Mouse (Mus musculus) adrenal gland, adult 2 months (tissue): ENCODE data around the gene Ampd3. TPM values are rescaled to one million over a fixed set of nuclear protein-coding genes. Genes with fewer than 3 reads are reported as not detected.

Experiments used
- DNase-seq: peaks from one replicate; pipeline ENCODE4 v3.0.0; 2021
- long read RNA-seq: library from polyadenylated mRNA; stranded (forward); transcript quantifications from one replicate; pipeline ENCODE4 v2.0.0, GENCODE M21; 2021
- polyA plus RNA-seq: library from polyadenylated mRNA; depleted of rRNA; stranded (reverse); fragments of >200 nt; gene quantifications from 2 replicates; pipeline ENCODE4 v1.2.3, GENCODE M21; 2012; rRNA removed
- total RNA-seq, 2 experiments: library from RNA; stranded (reverse); gene quantifications; 2 replicates each; pipeline ENCODE4 v1.2.3; 2021

Gene Ampd3
- total RNA-seq (10 to 100 TPM; 15.4 to 26.2 TPM), polyA plus RNA-seq (15.6 and 16.1 TPM in 2 replicates)
- long read RNA-seq, full-length matches to known transcripts, result 6 of 13 reads
- long read RNA-seq, partial matches to known transcripts, result 2 of 13 reads
- long read RNA-seq, other reads (novel, unspliced or antisense), result 5 of 13 reads

DNA sequence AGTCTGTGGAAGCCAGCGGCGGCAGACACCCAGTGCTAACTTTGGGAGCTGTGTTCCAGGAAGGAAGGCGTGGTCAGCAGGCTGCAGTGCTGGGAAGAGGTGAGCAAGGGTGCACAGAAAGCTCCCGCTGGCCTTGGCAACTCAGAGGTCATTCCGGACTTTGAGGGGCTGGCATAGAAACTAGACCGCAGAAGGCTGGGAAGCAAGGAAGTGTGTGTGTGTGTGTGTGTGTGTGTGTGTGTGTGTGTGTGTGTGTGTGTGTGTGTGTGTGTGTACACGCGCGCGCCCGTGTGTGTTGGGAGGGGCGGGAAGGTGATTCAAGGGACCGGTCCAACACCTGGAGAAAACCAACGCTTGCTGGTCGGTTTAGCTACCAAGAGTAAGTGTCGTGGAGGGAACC is at the start of gene Ampd3:
Ampd3 (plus strand) TSS at position 206 of the 400 bp plus-strand sequence.
- DNase-seq, result peak; percentile 23

DNA sequence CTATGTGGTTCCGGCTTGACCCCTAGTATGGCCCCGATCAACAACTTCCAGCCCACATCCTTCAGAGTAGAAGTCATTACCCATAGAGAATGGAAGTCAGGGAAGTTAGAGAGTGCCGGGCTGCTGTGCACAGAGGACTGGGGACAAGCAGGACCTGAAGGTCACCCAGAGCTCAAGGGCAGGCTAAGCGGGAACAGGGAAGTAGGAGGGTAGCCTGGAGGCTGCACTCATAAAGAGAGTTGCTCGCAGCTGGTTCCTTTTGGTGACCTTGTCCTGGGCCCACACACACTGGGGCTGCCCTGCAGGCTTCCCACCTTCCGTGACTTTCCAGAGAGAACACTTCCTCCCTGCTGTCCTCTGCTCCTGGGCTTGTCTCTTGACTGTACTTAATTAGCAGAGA is 49.5 kb upstream of the Ampd3 start:
- DNase-seq, result peak; percentile 48

DNA sequence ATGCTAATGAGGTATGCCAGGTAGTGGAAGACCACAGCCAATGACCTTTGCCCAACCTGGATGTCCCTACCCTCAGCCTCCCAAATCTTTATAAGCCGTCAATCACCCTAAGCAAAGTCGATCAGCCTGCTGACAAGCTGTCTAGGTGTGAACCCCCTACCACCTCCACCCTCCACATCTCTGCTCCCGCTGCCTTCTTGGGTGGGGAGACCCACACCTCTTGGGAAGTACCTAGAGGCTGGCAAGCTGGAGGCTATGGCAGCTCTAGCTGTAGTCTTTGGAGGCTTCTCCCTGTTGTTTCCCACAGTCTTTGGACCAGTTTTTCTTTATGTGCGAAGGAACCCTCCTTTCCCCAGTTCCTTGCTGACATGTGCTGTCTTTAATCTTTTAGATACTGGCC is 48.1 kb upstream of the Ampd3 start:
- no peak for DNase-seq

DNA sequence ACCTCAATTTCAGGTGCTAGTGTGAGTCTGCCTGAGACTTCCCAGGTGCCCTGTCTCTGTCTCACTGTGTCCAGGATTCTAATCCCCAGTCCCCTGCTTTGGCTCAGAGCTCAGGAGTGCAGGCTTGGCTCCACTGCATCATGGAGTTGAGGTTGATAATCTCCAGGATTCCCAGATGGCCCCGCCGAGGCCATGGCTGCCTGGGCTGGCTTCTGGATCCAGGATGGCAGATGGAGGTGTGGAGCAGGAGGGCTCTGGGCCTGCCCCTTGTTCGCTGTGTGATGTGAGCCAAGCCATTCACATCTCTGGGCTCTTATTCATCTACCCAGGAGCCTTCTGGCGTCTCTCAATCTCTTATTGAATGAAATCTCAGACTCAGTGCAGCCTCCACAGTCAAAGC is 45.8 kb upstream of the Ampd3 start:
- no peak for DNase-seq

DNA sequence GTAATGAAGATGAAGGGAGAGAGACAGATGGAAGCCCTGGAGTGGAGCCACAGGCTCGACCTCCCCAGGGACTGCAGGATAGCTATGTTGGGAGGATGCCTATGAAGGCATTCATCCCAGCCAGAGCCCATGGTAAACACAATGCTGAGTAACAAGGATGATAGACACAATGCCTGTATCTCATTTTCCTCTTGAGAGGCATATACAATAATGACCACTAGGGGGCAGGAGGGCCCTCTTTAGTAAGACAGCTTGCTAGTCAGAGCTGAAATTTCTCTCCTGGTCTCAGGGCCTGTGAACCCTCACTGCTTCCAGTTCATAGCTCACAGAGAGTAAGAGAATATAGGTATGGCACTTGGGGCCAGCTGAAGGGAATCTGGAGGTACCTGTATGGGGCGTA is 41.0 kb upstream of the Ampd3 start:
- DNase-seq, result peak; percentile 47

DNA sequence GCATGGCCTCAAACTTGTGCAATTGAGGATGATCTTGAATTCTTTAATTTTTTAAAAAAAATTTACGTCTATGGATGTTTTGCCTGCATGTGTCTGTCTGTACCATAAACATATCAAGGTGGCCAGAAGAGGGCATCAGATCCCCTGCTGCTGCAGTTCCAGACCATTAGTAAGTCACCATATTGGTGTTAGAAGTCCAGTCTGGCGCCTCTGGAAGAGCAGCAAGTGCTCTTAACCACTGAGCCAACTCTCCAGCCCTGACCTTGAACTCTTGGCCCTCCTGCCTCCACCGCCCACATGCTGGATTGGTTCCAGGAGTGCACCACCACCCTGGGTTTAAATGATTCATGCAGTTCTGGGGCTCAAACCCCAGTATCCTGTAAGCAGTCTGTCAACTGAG is 39.1 kb upstream of the Ampd3 start:
- DNase-seq, result peak; percentile 53

DNA sequence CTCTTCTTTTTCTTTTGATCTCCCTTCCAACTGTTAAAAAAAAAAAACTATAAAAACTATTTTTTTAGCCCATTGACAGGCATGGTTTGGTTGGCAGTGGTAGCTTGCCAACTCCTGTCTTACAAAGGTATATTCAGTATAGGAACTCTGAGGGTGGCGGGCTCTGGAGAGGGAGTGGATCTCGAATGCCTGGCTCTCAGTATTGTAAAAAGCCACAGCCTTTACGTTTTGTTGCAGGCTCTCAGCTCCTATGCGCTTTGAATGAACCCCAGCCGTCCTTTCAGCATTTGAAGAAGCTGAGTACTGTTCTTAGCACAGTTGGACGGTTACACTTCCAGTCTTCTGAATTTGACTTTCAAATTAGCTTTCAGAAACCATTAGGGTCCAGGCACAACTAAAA is 38.7 kb upstream of the Ampd3 start:
- DNase-seq, result no peak

DNA sequence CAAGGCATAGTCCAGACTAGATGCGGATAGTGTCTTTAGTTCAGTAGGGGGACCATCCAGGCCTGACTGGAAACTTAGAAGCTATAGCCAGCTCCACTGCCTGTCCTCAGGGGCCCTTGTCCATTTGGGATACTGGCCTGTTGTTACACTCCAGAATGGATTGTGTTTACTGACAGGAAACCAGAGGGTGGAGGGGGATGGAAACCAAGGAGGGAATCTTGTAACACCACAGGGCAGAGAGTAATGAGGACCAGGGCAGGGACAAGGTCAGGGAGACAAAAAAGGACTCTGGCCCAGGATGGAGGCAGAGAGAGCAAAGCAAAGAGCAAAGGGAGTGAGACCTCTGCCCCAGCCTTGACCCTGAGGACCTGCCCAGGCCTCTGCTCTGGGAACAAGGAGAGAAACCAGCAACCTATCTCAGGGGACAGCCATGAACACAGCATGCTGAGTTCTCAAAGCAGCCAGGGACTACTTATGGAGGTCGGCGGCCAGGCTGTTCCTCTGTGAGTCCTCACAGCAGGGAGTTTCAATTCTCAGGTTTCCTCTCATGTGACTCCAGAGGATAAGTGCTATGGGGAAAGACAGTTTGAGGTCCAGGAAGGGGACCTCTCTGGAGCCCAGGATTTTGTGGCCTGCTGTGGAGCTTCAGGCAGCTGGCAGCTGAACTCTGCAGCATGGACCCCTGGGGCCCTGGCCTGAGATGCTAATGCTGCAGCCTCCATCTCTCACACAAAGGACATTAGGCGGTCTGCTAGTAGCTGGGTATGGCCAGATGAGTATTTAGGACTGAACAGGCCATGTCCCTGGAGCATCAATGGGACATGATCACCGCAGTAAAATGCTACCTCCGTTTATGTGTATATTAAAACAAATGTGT is 36.7 kb upstream of the Ampd3 start:
- DNase-seq, result no peak

DNA sequence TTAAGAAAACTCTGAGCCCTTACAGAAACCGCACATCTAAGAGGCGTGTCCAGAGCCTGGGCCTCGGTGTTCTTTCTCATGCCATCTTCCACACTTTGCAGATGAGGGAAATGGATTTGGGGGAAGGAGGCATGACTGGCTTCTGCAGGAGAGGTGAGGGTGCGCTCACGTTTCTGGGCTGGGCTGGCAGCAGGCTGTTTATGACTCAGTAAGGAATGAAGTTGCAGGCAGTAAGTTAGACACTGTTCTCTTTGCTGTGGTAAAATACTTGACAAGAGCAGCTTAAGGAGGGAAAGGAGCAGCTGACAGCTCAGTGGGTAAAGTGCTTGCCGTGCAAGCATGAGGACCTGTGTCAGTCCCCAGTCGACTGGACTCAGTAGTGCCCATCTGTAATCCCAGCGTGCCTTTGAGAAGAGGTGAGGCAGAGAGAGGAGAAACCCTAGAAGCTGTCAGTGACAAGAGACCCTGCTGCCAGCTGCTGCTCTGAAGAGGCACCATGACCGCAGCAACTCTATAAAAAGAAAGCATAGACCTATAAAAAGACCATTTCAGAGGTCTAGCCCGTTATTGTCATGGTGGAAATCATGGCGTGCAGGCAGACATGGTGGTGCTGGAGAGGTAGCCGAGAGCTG is 35.9 kb upstream of the Ampd3 start:
- DNase-seq, result no peak

DNA sequence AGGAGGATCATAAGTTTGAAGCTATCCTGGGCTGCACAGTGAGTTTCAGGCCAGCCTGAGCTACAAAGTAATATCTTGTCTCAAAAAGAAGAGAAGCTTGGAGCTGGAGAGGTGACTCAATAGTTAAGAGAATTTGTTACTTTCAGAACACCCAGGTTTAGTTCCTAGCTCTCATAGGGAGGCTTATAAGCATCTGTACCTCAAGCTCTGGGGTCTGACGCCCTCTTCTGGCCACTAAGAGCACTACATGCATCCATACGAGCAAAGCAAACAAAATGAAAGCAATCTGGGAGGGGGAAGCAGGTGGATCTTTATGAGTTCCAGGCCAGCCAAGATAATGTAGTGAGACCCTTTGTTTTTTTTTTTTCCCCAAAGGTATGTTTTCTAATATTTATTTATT is 31.1 kb upstream of the Ampd3 start:
- DNase-seq, result no peak

DNA sequence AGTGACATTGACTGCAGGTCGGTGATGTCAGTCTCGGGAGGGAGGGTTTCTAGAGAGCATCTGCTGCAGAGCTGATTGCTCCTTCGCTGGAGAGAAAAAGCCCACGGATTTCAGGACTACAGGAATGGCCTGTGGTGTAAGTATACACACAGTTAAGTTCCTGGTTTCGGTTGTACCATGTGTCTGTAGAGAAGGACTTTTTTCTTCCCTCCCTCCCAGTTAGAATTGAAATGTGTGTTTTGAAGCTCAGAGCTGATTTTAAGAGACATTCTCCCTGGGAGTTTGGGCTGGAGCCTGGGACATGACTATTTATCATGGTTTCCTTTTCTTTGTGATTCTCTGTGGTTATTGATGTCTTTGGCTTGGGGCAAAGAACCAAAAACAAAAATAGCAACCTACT is 28.2 kb upstream of the Ampd3 start:
- no peak for DNase-seq

DNA sequence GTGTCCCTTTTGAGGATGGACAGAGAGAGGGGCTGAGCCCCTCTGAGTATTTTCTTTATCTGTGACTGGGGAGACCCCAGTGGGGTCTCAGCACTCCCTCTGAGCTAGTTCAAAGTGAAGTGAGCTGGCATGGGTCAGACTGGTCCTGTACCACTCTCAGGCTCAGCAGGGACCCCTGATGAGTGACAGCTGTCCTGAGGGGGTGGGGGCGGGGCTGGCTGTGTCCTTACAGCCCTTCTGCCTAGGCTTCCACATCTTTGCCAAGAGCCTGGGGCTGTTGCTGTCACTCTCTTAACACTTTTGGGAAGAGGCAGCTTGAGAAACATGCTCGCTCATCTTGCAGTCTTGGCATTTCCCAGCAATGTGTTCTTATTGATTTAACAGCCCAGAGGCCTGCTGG is 27.8 kb upstream of the Ampd3 start:
- no peak for DNase-seq

DNA sequence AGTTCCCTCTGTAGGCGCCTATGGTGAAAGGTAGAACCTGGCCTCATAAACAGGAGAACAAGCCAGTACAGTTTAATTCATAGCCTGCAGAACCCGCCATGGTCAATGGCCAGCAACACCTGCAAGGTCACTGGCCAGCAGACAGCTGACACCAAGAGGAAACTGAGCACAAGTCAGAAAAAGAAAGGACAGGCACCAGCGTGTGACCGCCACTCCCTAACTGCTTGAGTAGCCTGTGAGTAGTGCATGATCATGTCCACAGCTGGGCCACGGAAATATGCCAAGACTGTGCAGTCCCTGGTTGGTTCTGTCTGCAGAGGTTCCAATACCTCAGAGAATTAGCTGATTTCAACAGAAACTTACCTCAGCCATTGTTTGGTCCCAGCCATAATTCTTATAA is 26.0 kb upstream of the Ampd3 start:
- DNase-seq, result no peak

DNA sequence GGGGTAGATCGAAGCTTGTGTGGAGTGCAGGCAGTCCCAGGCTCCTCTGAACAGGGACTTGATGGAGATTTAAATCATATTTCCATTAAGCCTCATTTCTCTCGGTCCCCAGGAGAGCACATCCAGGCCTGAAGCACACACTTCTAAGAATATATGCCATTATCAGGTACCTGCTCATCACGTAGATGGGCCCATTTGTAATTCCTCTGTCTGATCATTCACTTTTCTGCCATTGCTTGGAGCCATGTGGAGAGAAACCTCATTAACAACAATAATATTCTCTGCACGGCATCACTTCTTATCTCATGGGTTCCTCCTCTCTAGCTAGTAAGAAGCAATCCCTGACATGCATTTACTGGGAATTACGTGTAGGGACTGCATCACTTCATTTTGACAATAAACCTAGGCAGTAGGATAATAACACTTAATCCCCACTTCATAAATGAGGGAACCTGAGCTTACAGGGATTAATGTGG is 21.9 kb upstream of the Ampd3 start:
- no peak for DNase-seq

DNA sequence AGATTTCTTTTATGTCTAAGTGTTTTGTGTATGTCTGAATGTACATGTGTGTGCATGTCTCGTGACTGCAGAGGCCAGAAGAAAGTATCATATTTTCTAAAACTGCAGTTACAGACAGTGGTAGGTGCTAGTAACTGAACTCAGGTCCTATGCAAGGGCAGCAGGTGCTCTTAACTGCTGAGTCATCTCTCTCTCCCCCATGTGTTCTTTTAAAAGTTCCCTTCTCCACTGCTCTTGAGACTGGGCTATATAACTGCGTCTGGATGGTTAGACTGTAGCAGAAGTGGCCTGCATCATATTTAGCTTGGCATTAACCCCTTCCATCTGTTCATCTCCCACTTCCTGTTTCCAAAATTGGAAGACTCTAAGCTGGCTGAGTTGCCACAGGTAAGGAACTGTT is 21.2 kb upstream of the Ampd3 start:
- no peak for DNase-seq

DNA sequence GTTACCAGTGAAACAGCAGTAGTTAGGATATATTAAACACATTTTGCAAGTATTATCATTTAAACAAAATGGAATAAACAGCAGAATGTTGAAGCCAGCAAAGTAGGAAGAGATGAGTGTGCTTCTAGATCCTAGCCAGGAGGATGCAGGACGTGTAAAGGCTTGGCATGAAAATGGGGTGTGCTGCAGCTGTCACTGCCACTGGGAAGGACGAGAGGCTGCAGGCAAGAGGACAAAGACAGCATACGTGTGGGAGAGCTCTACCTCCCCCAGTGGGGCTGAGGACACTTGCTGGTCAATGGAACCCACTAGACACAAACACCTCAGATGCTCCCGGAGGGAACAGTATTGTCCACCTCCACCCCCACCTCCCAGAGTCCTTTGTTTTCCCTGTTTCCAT is 17.2 kb upstream of the Ampd3 start:
- no peak for DNase-seq

DNA sequence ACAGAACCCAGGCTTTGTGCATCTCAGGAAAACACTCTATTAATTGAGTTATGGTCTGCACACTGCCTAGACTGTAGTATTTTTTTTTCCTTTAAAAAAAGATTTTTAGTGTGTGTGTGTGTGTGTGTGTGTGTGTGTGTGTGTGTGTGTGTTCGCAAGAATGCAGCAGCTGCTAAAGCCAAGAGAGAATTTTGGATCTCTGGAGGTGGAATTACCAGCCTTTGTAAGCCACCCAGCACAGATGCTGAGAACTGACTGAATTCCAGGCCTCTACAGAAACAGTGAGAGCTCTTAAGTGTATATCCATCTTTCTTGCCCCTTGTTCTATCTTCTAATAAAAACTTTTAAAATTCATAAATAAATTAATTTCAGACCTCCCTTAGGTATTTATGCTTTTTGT is 16.4 kb upstream of the Ampd3 start:
- DNase-seq, result no peak

DNA sequence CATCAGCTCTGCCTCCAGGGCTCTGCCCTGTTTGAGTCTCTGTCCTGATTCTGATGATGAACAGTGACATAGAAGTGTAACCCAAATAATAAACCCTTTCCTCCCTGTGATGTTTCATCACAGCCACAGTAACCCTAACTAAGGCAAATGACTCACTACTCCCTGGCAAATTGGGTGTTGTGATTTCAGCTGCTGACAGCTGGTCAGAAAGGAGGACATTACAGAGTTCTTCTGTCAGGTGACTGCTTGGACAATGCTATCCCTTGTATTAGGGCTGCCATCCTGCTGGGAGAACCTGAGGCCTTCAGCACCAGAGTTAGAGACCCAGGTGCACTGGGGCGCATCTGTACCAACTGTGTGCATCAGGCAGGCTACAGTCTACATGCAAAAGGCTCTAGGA is 14.7 kb upstream of the Ampd3 start:
- DNase-seq, result no peak

DNA sequence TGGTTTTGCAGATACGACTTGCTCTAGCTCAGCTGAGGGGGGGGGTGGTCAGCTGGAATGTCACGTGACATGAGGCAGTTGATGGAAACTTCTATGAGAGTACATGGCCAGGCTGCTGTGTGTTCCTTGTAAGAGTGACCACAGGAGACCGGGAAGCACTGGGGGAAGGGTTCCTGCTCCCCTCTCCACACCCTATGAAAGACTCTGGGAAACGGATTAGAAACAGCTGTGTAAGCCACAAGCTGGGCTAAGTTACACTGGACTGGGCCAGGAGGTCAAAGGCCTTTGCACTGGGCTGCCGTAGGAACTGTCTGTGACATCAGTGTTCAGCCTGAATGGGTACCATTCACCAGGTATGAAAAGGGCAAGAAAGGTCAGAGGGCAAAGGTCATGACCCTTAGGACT is 14.1 kb upstream of the Ampd3 start:
- no peak for DNase-seq

DNA sequence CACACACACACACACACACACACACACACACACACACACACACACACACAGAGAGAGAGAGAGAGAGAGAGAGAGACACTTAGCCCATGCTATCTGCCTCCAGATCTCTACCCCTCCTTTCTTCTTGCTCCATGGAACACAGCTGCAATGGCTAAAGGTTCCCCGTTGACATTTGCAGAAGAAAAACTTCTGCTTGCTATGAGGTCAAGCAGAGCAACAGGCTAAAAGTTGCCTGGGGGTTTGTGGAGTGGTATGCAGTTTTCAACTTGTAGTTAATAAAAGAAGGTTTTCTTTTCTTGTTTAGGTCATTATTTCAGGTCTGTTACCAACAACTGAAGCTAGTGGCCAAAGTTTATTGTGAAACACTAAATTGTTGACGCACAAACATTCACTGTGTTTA is 11.6 kb upstream of the Ampd3 start:
- DNase-seq, result no peak

DNA sequence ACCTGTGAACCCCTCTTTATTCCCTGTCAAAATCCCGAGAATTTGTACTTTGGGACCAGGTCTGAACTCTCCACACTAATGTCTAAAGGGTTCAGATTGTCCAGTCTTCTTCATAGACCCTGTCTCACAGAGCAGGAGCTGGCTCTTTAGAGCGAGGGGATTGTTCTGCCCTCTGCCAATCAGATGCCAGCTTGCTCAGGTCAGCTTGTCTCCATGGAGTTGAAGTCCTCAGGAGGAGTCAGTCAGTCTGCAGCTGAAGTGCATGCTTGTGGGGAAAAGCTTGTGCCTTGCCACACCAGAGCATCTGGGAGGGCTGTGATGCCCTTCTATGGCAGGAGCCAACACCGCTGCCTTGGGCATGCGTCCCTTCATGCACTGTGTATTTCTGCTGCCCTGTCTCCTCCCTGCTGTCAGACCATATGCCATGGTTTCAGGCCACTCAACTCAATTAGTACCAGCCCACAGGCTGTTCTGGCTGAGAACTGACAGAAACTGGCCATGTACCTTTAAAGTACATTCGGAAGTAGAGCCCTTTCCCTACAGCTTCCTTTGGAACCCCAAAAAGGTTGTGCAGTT is 5.3 kb upstream of the Ampd3 start:
- no peak for DNase-seq

DNA sequence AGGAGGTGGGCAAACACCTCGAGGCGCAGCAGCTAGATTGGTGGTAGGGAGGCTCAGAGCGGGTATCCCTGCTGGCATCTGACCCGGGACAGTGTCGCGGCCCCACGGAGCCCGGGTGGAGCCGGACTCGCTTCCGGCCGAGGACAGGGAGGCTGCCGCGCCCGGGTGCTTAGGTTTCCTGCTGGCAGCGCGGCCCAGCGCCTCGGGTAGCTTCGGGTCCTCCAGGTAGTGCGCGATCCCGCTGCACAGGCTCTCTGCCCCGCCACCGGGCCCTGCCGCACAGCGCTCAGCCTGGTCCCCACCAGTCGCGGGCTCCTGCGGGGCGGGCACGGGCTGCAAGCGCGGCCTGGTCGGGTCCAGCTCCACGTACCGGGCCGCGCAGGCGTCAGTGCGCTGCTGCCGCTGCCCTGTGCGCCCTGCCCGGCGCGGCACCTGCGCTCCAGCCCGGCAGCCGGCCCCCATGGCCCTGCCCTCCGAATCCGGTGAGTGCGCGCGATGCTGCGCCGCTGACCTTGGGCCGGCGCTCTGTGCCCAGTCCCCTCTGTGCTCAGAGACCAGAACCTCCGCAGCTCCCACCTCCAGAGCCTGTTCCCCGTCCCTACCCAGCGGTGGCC is 552 bp downstream of the Ampd3 start:
- DNase-seq, result peak; percentile 67

DNA sequence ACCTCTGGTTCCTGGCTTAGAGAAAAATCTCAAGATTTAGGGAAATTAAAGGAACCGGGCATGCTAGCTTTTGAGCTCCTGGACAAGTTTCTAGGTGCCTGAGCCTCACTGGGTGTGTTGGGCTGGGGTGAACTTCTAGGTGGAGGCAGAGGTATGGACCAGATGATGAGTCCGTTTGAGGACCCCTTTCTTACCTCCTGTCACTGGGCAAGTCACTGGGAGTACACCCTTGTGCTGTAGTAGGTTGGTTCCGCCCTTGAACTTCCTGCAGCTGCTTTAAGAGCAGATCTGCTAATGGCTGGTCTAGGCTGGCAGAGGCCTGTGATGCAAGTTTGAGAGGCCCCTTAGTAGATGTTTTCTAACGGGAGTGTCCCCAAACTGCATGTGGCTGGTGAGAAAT is 1.1 kb downstream of the Ampd3 start:
- DNase-seq, result peak; percentile 26
